Mouse (Mus musculus): ENCODE measurements at regions not wholly inside any gene's neighbourhood (a gene's known extent, or its start where the extent isn't known, plus 50 kb on each side); places are given as distances from the start of the nearest gene placed in this dataset.
A peak's percentile ranks its signal among the peaks of the same experiment; 100 is the strongest.

- Histone ChIP-seq H3K4me1 (ENCODE audit: control insufficient read depth, insufficient read depth, low read length) (no peaks in the 10 kb centered on the region), H3K36me3 (ENCODE audit: control insufficient read depth, insufficient read depth, low read length) (no peaks in the 10 kb centered on the region), H3K9ac (ENCODE audit: low read length) (no peak overlapping the region), H3K4me3 (ENCODE audit: low read depth, low read length) (no peak overlapping the region), H3K27ac (ENCODE audit: low read depth, low read length) (no peak overlapping the region), H3K9me3 (ENCODE audit: control insufficient read depth, low read length) (no peaks in the 10 kb centered on the region), H3K27me3 (ENCODE audit: control insufficient read depth, insufficient read depth, low read length) (no peaks in the 10 kb centered on the region), H3K4me2 (no peak overlapping the region)
- WGBS, result 88% methylated on average over 1 of the region's 1 CpGs
- DNase-seq (ENCODE audit: low spot score, missing footprints) (peak; percentile 79), ATAC-seq (ENCODE audit: low FRiP score) (no peak)
These were observed 134.8 kb downstream of the G6pd2 start for GRCm38 (mm10) chr5:61943376-61943775.

- 84% methylated on average over 1 of the region's 1 CpGs for WGBS
These were observed 176.6 kb downstream of the G6pd2 start for GRCm38 (mm10) chr5:61985211-61985610.

GRCm38 (mm10) chr5:62019506-62019905, 210.9 kb downstream of the G6pd2 start:
- 83% methylated on average over 4 of the region's 4 CpGs for WGBS
- ATAC-seq (ENCODE audit: low FRiP score), result no peak

More at GRCm38 (mm10) chr5:61985211-61985610, 176.6 kb downstream of the G6pd2 start:
- Histone ChIP-seq H3K27me3 (ENCODE audit: control insufficient read depth, insufficient read depth, low read length) (no peaks in the 10 kb centered on the region), H3K4me1 (ENCODE audit: control insufficient read depth, insufficient read depth, low read length) (no peaks in the 10 kb centered on the region), H3K4me2 (no peak overlapping the region), H3K9ac (ENCODE audit: low read length) (no peak overlapping the region), H3K9me3 (ENCODE audit: control insufficient read depth, low read length) (no peaks in the 10 kb centered on the region), H3K27ac (ENCODE audit: low read depth, low read length) (no peak overlapping the region), H3K36me3 (ENCODE audit: control insufficient read depth, insufficient read depth, low read length) (no peaks in the 10 kb centered on the region), H3K4me3 (ENCODE audit: low read depth, low read length) (no peak overlapping the region)
- no peak for ATAC-seq (ENCODE audit: low FRiP score)
- no peak for DNase-seq (ENCODE audit: low spot score, missing footprints)

GRCm38 (mm10) chr5:62020260-62020659, 211.6 kb downstream of the G6pd2 start:
- Histone ChIP-seq H3K27me3 (ENCODE audit: control insufficient read depth, insufficient read depth, low read length) (no peaks in the 10 kb centered on the region), H3K9me3 (ENCODE audit: control insufficient read depth, low read length) (no peaks in the 10 kb centered on the region), H3K9ac (ENCODE audit: low read length) (no peak overlapping the region), H3K27ac (ENCODE audit: low read depth, low read length) (no peak overlapping the region), H3K36me3 (ENCODE audit: control insufficient read depth, insufficient read depth, low read length) (no peaks in the 10 kb centered on the region), H3K4me3 (ENCODE audit: low read depth, low read length) (no peak overlapping the region), H3K4me2 (no peak overlapping the region), H3K4me1 (ENCODE audit: control insufficient read depth, insufficient read depth, low read length) (no peaks in the 10 kb centered on the region)
- DNase-seq (ENCODE audit: low spot score, missing footprints) (no peak), ATAC-seq (ENCODE audit: low FRiP score) (no peak)

More at GRCm38 (mm10) chr5:62019506-62019905, 210.9 kb downstream of the G6pd2 start:
- Histone ChIP-seq H3K9me3 (ENCODE audit: control insufficient read depth, low read length) (no peaks in the 10 kb centered on the region), H3K4me2 (no peak overlapping the region), H3K4me3 (ENCODE audit: low read depth, low read length) (no peak overlapping the region), H3K27ac (ENCODE audit: low read depth, low read length) (no peak overlapping the region), H3K9ac (ENCODE audit: low read length) (no peak overlapping the region), H3K36me3 (ENCODE audit: control insufficient read depth, insufficient read depth, low read length) (no peaks in the 10 kb centered on the region), H3K27me3 (ENCODE audit: control insufficient read depth, insufficient read depth, low read length) (no peaks in the 10 kb centered on the region), H3K4me1 (ENCODE audit: control insufficient read depth, insufficient read depth, low read length) (no peaks in the 10 kb centered on the region)
- no peak for DNase-seq (ENCODE audit: low spot score, missing footprints)

- WGBS, result 78% methylated on average over 2 of the region's 2 CpGs
- ATAC-seq (ENCODE audit: low FRiP score), result no peak
These were observed 232.9 kb downstream of the G6pd2 start for GRCm38 (mm10) chr5:62041475-62041874.

GRCm38 (mm10) chr5:62043678-62044077, 235.1 kb downstream of the G6pd2 start:
- Histone ChIP-seq H3K4me3 (ENCODE audit: low read depth, low read length) (no peak overlapping the region), H3K27me3 (ENCODE audit: control insufficient read depth, insufficient read depth, low read length) (no peaks in the 10 kb centered on the region), H3K36me3 (ENCODE audit: control insufficient read depth, insufficient read depth, low read length) (no peaks in the 10 kb centered on the region), H3K27ac (ENCODE audit: low read depth, low read length) (no peak overlapping the region), H3K9me3 (ENCODE audit: control insufficient read depth, low read length) (no peaks in the 10 kb centered on the region), H3K4me1 (ENCODE audit: control insufficient read depth, insufficient read depth, low read length) (no peaks in the 10 kb centered on the region), H3K9ac (ENCODE audit: low read length) (no peak overlapping the region), H3K4me2 (no peak overlapping the region)
- DNase-seq (ENCODE audit: low spot score, missing footprints) (no peak), ATAC-seq (ENCODE audit: low FRiP score) (no peak)
- 81% methylated on average over 2 of the region's 2 CpGs for WGBS

More at GRCm38 (mm10) chr5:62041475-62041874, 232.9 kb downstream of the G6pd2 start:
- Histone ChIP-seq H3K27me3 (ENCODE audit: control insufficient read depth, insufficient read depth, low read length) (no peaks in the 10 kb centered on the region), H3K9ac (ENCODE audit: low read length) (no peak overlapping the region), H3K4me2 (no peak overlapping the region), H3K9me3 (ENCODE audit: control insufficient read depth, low read length) (no peaks in the 10 kb centered on the region), H3K4me3 (ENCODE audit: low read depth, low read length) (no peak overlapping the region), H3K27ac (ENCODE audit: low read depth, low read length) (no peak overlapping the region), H3K4me1 (ENCODE audit: control insufficient read depth, insufficient read depth, low read length) (no peaks in the 10 kb centered on the region), H3K36me3 (ENCODE audit: control insufficient read depth, insufficient read depth, low read length) (no peaks in the 10 kb centered on the region)
- DNase-seq (ENCODE audit: low spot score, missing footprints), result no peak

GRCm38 (mm10) chr5:62078998-62079397, 270.4 kb downstream of the G6pd2 start:
- DNase-seq (ENCODE audit: low spot score, missing footprints), result no peak
- H3K9me3 ChIP-seq (ENCODE audit: control insufficient read depth, low read length), result no peaks in the 10 kb centered on the region
- H3K4me3 ChIP-seq (ENCODE audit: low read depth, low read length), result no peak overlapping the region
- no peaks in the 10 kb centered on the region for H3K27me3 ChIP-seq (ENCODE audit: control insufficient read depth, insufficient read depth, low read length)
- H3K4me2 ChIP-seq, result no peak overlapping the region
- no peaks in the 10 kb centered on the region for H3K4me1 ChIP-seq (ENCODE audit: control insufficient read depth, insufficient read depth, low read length)
- H3K36me3 ChIP-seq (ENCODE audit: control insufficient read depth, insufficient read depth, low read length), result no peaks in the 10 kb centered on the region
- H3K9ac ChIP-seq (ENCODE audit: low read length), result no peak overlapping the region
- ATAC-seq (ENCODE audit: low FRiP score), result no peak
- H3K27ac ChIP-seq (ENCODE audit: low read depth, low read length), result no peak overlapping the region

- no peak overlapping the region for H3K4me3 ChIP-seq (ENCODE audit: low read depth, low read length)
- no peaks in the 10 kb centered on the region for H3K36me3 ChIP-seq (ENCODE audit: control insufficient read depth, insufficient read depth, low read length)
- no peak overlapping the region for H3K4me2 ChIP-seq
- 82% methylated on average over 1 of the region's 1 CpGs for WGBS
- H3K27ac ChIP-seq (ENCODE audit: low read depth, low read length), result no peak overlapping the region
- no peak overlapping the region for H3K9ac ChIP-seq (ENCODE audit: low read length)
- no peaks in the 10 kb centered on the region for H3K27me3 ChIP-seq (ENCODE audit: control insufficient read depth, insufficient read depth, low read length)
- no peak for ATAC-seq (ENCODE audit: low FRiP score)
- no peak for DNase-seq (ENCODE audit: low spot score, missing footprints)
- no peaks in the 10 kb centered on the region for H3K4me1 ChIP-seq (ENCODE audit: control insufficient read depth, insufficient read depth, low read length)
- no peaks in the 10 kb centered on the region for H3K9me3 ChIP-seq (ENCODE audit: control insufficient read depth, low read length)
These were observed 280.9 kb downstream of the G6pd2 start for GRCm38 (mm10) chr5:62089538-62089937.

GRCm38 (mm10) chr5:62096052-62096451, 287.4 kb downstream of the G6pd2 start:
- H3K4me1 ChIP-seq (ENCODE audit: control insufficient read depth, insufficient read depth, low read length), result no peaks in the 10 kb centered on the region
- H3K9ac ChIP-seq (ENCODE audit: low read length), result no peak overlapping the region
- H3K36me3 ChIP-seq (ENCODE audit: control insufficient read depth, insufficient read depth, low read length), result no peaks in the 10 kb centered on the region
- no peak overlapping the region for H3K4me2 ChIP-seq
- H3K27ac ChIP-seq (ENCODE audit: low read depth, low read length), result no peak overlapping the region
- H3K27me3 ChIP-seq (ENCODE audit: control insufficient read depth, insufficient read depth, low read length), result no peaks in the 10 kb centered on the region
- H3K4me3 ChIP-seq (ENCODE audit: low read depth, low read length), result no peak overlapping the region
- DNase-seq (ENCODE audit: low spot score, missing footprints), result no peak
- ATAC-seq (ENCODE audit: low FRiP score), result no peak
- H3K9me3 ChIP-seq (ENCODE audit: control insufficient read depth, low read length), result no peaks in the 10 kb centered on the region

- H3K4me2 ChIP-seq, result no peak overlapping the region
- no peaks in the 10 kb centered on the region for H3K36me3 ChIP-seq (ENCODE audit: control insufficient read depth, insufficient read depth, low read length)
- no peak for DNase-seq (ENCODE audit: low spot score, missing footprints)
- H3K9ac ChIP-seq (ENCODE audit: low read length), result no peak overlapping the region
- ATAC-seq (ENCODE audit: low FRiP score), result no peak
- no peak overlapping the region for H3K4me3 ChIP-seq (ENCODE audit: low read depth, low read length)
- H3K4me1 ChIP-seq (ENCODE audit: control insufficient read depth, insufficient read depth, low read length), result no peaks in the 10 kb centered on the region
- 88% methylated on average over 1 of the region's 1 CpGs for WGBS
- no peaks in the 10 kb centered on the region for H3K9me3 ChIP-seq (ENCODE audit: control insufficient read depth, low read length)
- H3K27me3 ChIP-seq (ENCODE audit: control insufficient read depth, insufficient read depth, low read length), result no peaks in the 10 kb centered on the region
- H3K27ac ChIP-seq (ENCODE audit: low read depth, low read length), result no peak overlapping the region
These were observed 304.6 kb downstream of the G6pd2 start for GRCm38 (mm10) chr5:62113226-62113625.

All from midbrain, embryonic 11.5 days (tissue).